Mouse (Mus musculus): Measurements from ENCODE around the gene Zc2hc1b.

GRCm38 (mm10) chr10:13108847-13109246 lies 69.0 kb downstream of the Zc2hc1b start:
- TF ChIP-seq CTCF (conservative IDR thresholded peaks at IDR 0.05; ENCODE audit: insufficient read depth, insufficient read length, low read depth, low read length) (no peak), POLR2A (IDR thresholded peaks at IDR 0.05; ENCODE audit: low read depth, low read length) (no peak)
